21 mouse cellular contexts compared by ENCODE assay signal in the genomic region with DNA sequence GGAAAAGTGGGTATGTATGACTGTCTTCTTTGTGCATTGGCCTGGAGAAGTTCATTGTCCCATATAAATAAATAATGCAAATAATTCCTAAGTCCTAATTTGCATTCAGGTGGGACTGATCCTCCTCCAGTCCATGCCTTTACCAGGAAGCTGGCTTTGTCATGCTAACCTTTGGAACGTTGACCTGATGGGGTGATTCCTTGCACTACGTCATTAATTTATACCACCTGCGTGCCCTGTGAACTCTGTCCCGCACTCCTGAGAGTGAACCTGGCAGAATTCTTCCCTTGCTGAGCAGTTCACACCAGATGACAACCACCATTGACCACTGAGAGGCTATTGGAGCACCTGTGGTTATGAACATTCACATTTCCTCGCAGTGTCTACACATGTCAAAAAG.
"Had no signal": no experiment of that assay in that cellular context is flagged by ENCODE, and none has a peak within 500 bp of the region (broad histone marks: within the 10 kb centered on the region; RNA-seq: fewer than 3 reads in every experiment).

No protein-coding gene starts in this region.

- H3K36me3 ChIP-seq: lung, embryonic 15.5 days; midbrain, embryonic 12.5 days; neural tube, embryonic 13.5 days; neural tube, embryonic 15.5 days had no signal

- H3K9me3 ChIP-seq: lung, embryonic 15.5 days; midbrain, embryonic 12.5 days; neural tube, embryonic 13.5 days; neural tube, embryonic 15.5 days had no signal

- DNase-seq: lung, adult 2 months; lung, postnatal 14 days; lung, postnatal 36 days; midbrain, embryonic 14.5 days; retina, postnatal 1 day; right cerebral cortex, adult 18-20 months; right cerebral cortex, postnatal 25 days; right cerebral cortex, postnatal 4 days; spleen, adult 18-20 months; thymus, adult 2 months; thymus, postnatal 14 days; thymus, postnatal 36 days had no signal

- H3K9ac ChIP-seq: lung, embryonic 15.5 days; midbrain, embryonic 12.5 days; neural tube, embryonic 13.5 days; neural tube, embryonic 15.5 days had no signal

- ATAC-seq: lung, postnatal 0 days; midbrain, embryonic 16.5 days had no signal

- H3K27ac ChIP-seq: lung, embryonic 15.5 days; macrophage; midbrain, embryonic 12.5 days; neural tube, embryonic 13.5 days; neural tube, embryonic 15.5 days had no signal

- H3K4me3 ChIP-seq: lung, embryonic 15.5 days; megakaryocyte, embryonic 14.5 days; midbrain, embryonic 12.5 days; myocyte; neural tube, embryonic 13.5 days; neural tube, embryonic 15.5 days had no signal

- H3K27me3 ChIP-seq: lung, embryonic 15.5 days; midbrain, embryonic 12.5 days; neural tube, embryonic 13.5 days; neural tube, embryonic 15.5 days had no signal

- H3K4me2 ChIP-seq: lung, embryonic 15.5 days; midbrain, embryonic 12.5 days; neural tube, embryonic 13.5 days; neural tube, embryonic 15.5 days had no signal
